In genomic region chr4:65972395-65972794, GRCm38 (mm10) we compare ENCODE assay signal across 30 mouse cellular contexts.
A peak's percentile ranks its signal among the peaks of the same experiment; 100 is the strongest.
DNase-seq lines count a peak whose midpoint lies in the region; ATAC-seq lines count a peak whose summit lies in the region.
"Had no signal": no experiment of that assay in that cellular context is flagged by ENCODE, and none has a peak within 500 bp of the region (broad histone marks: within the 10 kb centered on the region; RNA-seq: fewer than 3 reads in every experiment).

No protein-coding gene starts in this region.

- peak; percentile 31 for DNase-seq in cerebellum, adult 9-10 months
- DNase-seq in cerebellum, adult 11 months: no peak
- DNase-seq in embryonic facial prominence, embryonic 11.5 days (ENCODE audit: low spot score): peak; percentile 9
- no peak for DNase-seq in embryonic facial prominence, embryonic 10.5 days (ENCODE audit: low spot score)
- no peak for DNase-seq in forebrain, embryonic 10.5 days (ENCODE audit: extremely low spot score, low spot score)
- DNase-seq in adrenal gland, adult 18-20 months (ENCODE audit: low spot score in 2 of 2): no peak
- DNase-seq: adrenal gland, adult 2 months; adrenal gland, postnatal 25 days; B cell, adult 2 months; embryo, embryonic 11 days; gastrocnemius, postnatal 10 days; gastrocnemius, postnatal 36 days; heart, adult 2 months; heart, postnatal 14 days; heart, postnatal 4 days; kidney, adult 18-20 months; kidney, adult 9 months had no signal

- no peaks in the 10 kb centered on the region for H3K36me3 ChIP-seq in embryonic facial prominence, embryonic 11.5 days (replicated peaks; ENCODE audit: control insufficient read depth, insufficient read depth, low read depth, low read length)
- H3K36me3 ChIP-seq in embryonic facial prominence, embryonic 10.5 days (replicated peaks): no peaks in the 10 kb centered on the region
- H3K36me3 ChIP-seq in forebrain, embryonic 15.5 days: no peaks in the 10 kb centered on the region
- no peaks in the 10 kb centered on the region for H3K36me3 ChIP-seq in forebrain, embryonic 10.5 days (replicated peaks)
- no peaks in the 10 kb centered on the region for H3K36me3 ChIP-seq in forebrain, embryonic 16.5 days (ENCODE audit: control insufficient read depth, insufficient read depth)
- H3K36me3 ChIP-seq: embryonic facial prominence, embryonic 12.5 days; embryonic facial prominence, embryonic 15.5 days; G1E; heart, embryonic 10.5 days; heart, embryonic 13.5 days had no signal

- no peak overlapping the region for H3K4me3 ChIP-seq in embryonic facial prominence, embryonic 11.5 days (ENCODE audit: low read depth, low read length)
- H3K4me3 ChIP-seq in embryonic facial prominence, embryonic 10.5 days: no peak overlapping the region
- no peak overlapping the region for H3K4me3 ChIP-seq in forebrain, embryonic 15.5 days
- H3K4me3 ChIP-seq in forebrain, embryonic 10.5 days: no peak overlapping the region
- H3K4me3 ChIP-seq in forebrain, embryonic 16.5 days (replicated peaks; ENCODE audit: low read length): no peak overlapping the region
- H3K4me3 ChIP-seq: embryonic facial prominence, embryonic 12.5 days; embryonic facial prominence, embryonic 15.5 days; heart, adult 2 months; heart, embryonic 10.5 days; heart, embryonic 13.5 days had no signal

- H3K9ac ChIP-seq in embryonic facial prominence, embryonic 11.5 days (replicated peaks; ENCODE audit: low read length): no peak overlapping the region
- no peak overlapping the region for H3K9ac ChIP-seq in forebrain, embryonic 15.5 days (replicated peaks)
- H3K9ac ChIP-seq in forebrain, embryonic 16.5 days (replicated peaks; ENCODE audit: low read depth, low read length): no peak overlapping the region
- H3K9ac ChIP-seq: embryonic facial prominence, embryonic 12.5 days; embryonic facial prominence, embryonic 15.5 days; heart, embryonic 13.5 days; hindbrain, embryonic 14.5 days had no signal

- no peak overlapping the region for H3K4me2 ChIP-seq in embryonic facial prominence, embryonic 11.5 days (ENCODE audit: low read depth, low read length)
- no peak overlapping the region for H3K4me2 ChIP-seq in forebrain, embryonic 15.5 days (replicated peaks)
- H3K4me2 ChIP-seq in forebrain, embryonic 16.5 days (ENCODE audit: low read length): no peak overlapping the region
- H3K4me2 ChIP-seq: embryonic facial prominence, embryonic 12.5 days; embryonic facial prominence, embryonic 15.5 days; heart, embryonic 13.5 days; hindbrain, embryonic 14.5 days had no signal

- no peak overlapping the region for H3K27ac ChIP-seq in embryonic facial prominence, embryonic 11.5 days (replicated peaks; ENCODE audit: low read depth, low read length)
- no peak overlapping the region for H3K27ac ChIP-seq in embryonic facial prominence, embryonic 10.5 days (replicated peaks)
- no peak overlapping the region for H3K27ac ChIP-seq in forebrain, embryonic 15.5 days (replicated peaks)
- H3K27ac ChIP-seq in forebrain, embryonic 10.5 days: no peak overlapping the region
- H3K27ac ChIP-seq in forebrain, embryonic 16.5 days (ENCODE audit: low read length): no peak overlapping the region
- H3K27ac ChIP-seq: embryonic facial prominence, embryonic 12.5 days; embryonic facial prominence, embryonic 15.5 days; heart, adult 2 months; heart, embryonic 10.5 days; heart, embryonic 13.5 days; hindbrain, embryonic 14.5 days; hindbrain, postnatal 0 days had no signal

- no peak for ATAC-seq in embryonic facial prominence, embryonic 11.5 days (replicated peaks; ENCODE audit: insufficient number of reproducible peaks, low FRiP score, low TSS enrichment, low read depth)
- ATAC-seq in forebrain, embryonic 15.5 days (replicated peaks): peak; percentile 48; the same call in 1 of the 2 replicates
- ATAC-seq in forebrain, embryonic 16.5 days: peak; percentile 52
- ATAC-seq: hindbrain, postnatal 0 days; inflammation-experienced regulatory T-cells, adult 6 months; intestine, embryonic 16.5 days; Patski had no signal

- WGBS in embryonic facial prominence, embryonic 11.5 days: 61% methylated on average over 1 of the region's 1 CpGs
- WGBS in embryonic facial prominence, embryonic 10.5 days: 65% methylated on average over 1 of the region's 1 CpGs
- WGBS in forebrain, embryonic 15.5 days: 80% methylated on average over 1 of the region's 1 CpGs
- WGBS in forebrain, embryonic 10.5 days: 87% methylated on average over 1 of the region's 1 CpGs
- WGBS in forebrain, embryonic 16.5 days: 73% methylated on average over 1 of the region's 1 CpGs

- H3K9me3 ChIP-seq in embryonic facial prominence, embryonic 11.5 days (replicated peaks; ENCODE audit: control insufficient read depth, low read length): no peaks in the 10 kb centered on the region
- H3K9me3 ChIP-seq in embryonic facial prominence, embryonic 10.5 days: no peaks in the 10 kb centered on the region
- H3K9me3 ChIP-seq in forebrain, embryonic 15.5 days: no peaks in the 10 kb centered on the region
- no peaks in the 10 kb centered on the region for H3K9me3 ChIP-seq in forebrain, embryonic 10.5 days
- no peaks in the 10 kb centered on the region for H3K9me3 ChIP-seq in forebrain, embryonic 16.5 days (ENCODE audit: control insufficient read depth, low read length)
- H3K9me3 ChIP-seq: embryonic facial prominence, embryonic 12.5 days; embryonic facial prominence, embryonic 15.5 days; G1E; heart, embryonic 10.5 days; heart, embryonic 13.5 days had no signal

- no peaks in the 10 kb centered on the region for H3K4me1 ChIP-seq in embryonic facial prominence, embryonic 11.5 days (ENCODE audit: control insufficient read depth, insufficient read depth, low read length)
- no peaks in the 10 kb centered on the region for H3K4me1 ChIP-seq in embryonic facial prominence, embryonic 10.5 days
- H3K4me1 ChIP-seq in forebrain, embryonic 15.5 days: no peaks in the 10 kb centered on the region
- H3K4me1 ChIP-seq in forebrain, embryonic 10.5 days: no peaks in the 10 kb centered on the region
- H3K4me1 ChIP-seq in forebrain, embryonic 16.5 days (replicated peaks; ENCODE audit: control insufficient read depth, insufficient read depth, low read length): peaks cover 8% of the 10 kb centered on the region
- H3K4me1 ChIP-seq: embryonic facial prominence, embryonic 12.5 days; embryonic facial prominence, embryonic 15.5 days; heart, embryonic 10.5 days; heart, embryonic 13.5 days had no signal

- no peaks in the 10 kb centered on the region for H3K27me3 ChIP-seq in embryonic facial prominence, embryonic 11.5 days (ENCODE audit: control insufficient read depth, insufficient read depth, low read length)
- H3K27me3 ChIP-seq in embryonic facial prominence, embryonic 10.5 days (replicated peaks; ENCODE audit: low read depth, poor library complexity, severe bottlenecking): no peaks in the 10 kb centered on the region
- no peaks in the 10 kb centered on the region for H3K27me3 ChIP-seq in forebrain, embryonic 15.5 days
- no peaks in the 10 kb centered on the region for H3K27me3 ChIP-seq in forebrain, embryonic 10.5 days (ENCODE audit: poor library complexity, severe bottlenecking)
- H3K27me3 ChIP-seq in forebrain, embryonic 16.5 days (replicated peaks; ENCODE audit: control insufficient read depth, insufficient read depth, low read length): no peaks in the 10 kb centered on the region
- H3K27me3 ChIP-seq: CH12.LX; embryonic facial prominence, embryonic 12.5 days; embryonic facial prominence, embryonic 15.5 days; heart, embryonic 13.5 days; Patski had no signal

Comparison
In these comparisons a context has a peak if more than half of its experiments do, and no peak if none do; other contexts are left out.
1. DNase-seq: peak in cerebellum, adult 9-10 months (single experiment) and embryonic facial prominence, embryonic 11.5 days (single experiment); none in cerebellum, adult 11 months (single experiment), embryonic facial prominence, embryonic 10.5 days (single experiment), forebrain, embryonic 10.5 days (single experiment) and adrenal gland, adult 18-20 months (0 of 2).